Mouse (Mus musculus) lung, embryonic 16.5 days (tissue): ENCODE measurements around the gene Raet1e. TPM values are rescaled to one million over a fixed set of nuclear protein-coding genes. Genes with fewer than 3 reads are reported as not detected.

Experiments
- polyA plus RNA-seq: library from polyadenylated mRNA; unstranded; fragments of >200 nt; fragmentation: Nextera tagmentation; extraction: Ambion mirVana; gene quantifications from 2 replicates; pipeline ENCODE4 v1.2.1, GENCODE M21; 2015

Raet1e gene
- polyA plus RNA-seq, 1 experiment from 2014 or later: 10.8 TPM

Other genes with a start within 250 kb of the Raet1e start
- not detected in 2 replicates for gene 4930444G20Rik, start 90.5 kb upstream of the Raet1e start, polyA plus RNA-seq
- 24.5 and 31.4 TPM in 2 replicates for gene E030030I06Rik, start 9.3 kb upstream of the Raet1e start, polyA plus RNA-seq
- gene H60b, start within 50 bp of the Raet1e start, polyA plus RNA-seq: 0.99 and 1.6 TPM in 2 replicates
- gene Raet1d, start 202.0 kb downstream of the Raet1e start, polyA plus RNA-seq: 9.4 and 9.7 TPM in 2 replicates